Mouse (Mus musculus) myocyte (in vitro differentiated cells): ENCODE results near the gene Sh3pxd2a.

Experiments
- MAX ChIP-seq: IDR thresholded peaks from one replicate; pipeline ENCODE4 v1.6.1; 2011; ENCODE audit warnings: low read depth, mild to moderate bottlenecking, control low read depth
- POLR2A ChIP-seq: IDR thresholded peaks from one replicate; pipeline ENCODE4 v1.6.1; 2011; ENCODE audit warnings: low read depth, mild to moderate bottlenecking, control low read depth, moderate library complexity; ENCODE audit not compliant: insufficient read length
- SRF ChIP-seq: IDR thresholded peaks from one replicate; pipeline ENCODE4 v1.6.1; 2011; ENCODE audit warnings: low read depth; ENCODE audit not compliant: control insufficient read depth, insufficient read length

DNA sequence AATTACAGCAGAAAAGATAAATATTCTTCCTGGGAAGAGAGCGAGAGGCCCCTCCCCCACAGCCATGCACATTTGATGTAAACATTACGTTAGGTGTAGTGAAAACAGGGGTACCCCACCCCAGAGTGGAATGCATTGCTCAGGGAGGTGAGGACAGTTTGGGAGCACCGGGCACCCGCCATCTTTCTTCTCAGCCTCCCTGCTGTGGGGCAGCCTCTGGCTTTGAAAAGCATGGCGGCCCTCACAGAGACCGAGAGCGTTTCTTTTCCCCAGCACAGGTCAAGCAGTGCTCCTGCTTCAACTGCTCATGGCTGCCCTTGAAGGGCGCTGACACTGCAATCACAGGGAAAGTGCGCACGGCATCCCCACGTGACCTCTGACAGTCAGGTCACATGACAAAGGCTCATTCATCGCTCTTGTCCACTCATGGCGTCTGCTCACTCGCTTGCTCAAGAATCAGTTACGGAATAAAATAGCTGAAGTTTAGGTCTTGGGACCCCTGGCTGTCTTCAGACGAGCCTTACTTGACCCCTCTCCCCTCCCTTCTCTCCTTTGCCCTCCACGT, 177.2 kb downstream of the Sh3pxd2a start:
- TF ChIP-seq MAX = no peak
- no peak for TF ChIP-seq POLR2A
- TF ChIP-seq SRF = no peak
